Mouse (Mus musculus) urinary bladder, postnatal 14 days (tissue): ENCODE results near the gene Hbb-bs.
"Not testable (repeated sequence)": the region's sequence is repeated elsewhere in the genome, so short reads cannot be mapped to it uniquely, and the experiment has no call there.

Experiments used
- DNase-seq: peaks from one replicate; pipeline ENCODE4 v3.0.0; 2021; ENCODE audit warnings: low spot score

The Hbb-bs gene

GRCm38 (mm10) chr7:103811223-103811845, 16.6 kb downstream of the Hbb-bs start:
- no peak for DNase-seq

DNA sequence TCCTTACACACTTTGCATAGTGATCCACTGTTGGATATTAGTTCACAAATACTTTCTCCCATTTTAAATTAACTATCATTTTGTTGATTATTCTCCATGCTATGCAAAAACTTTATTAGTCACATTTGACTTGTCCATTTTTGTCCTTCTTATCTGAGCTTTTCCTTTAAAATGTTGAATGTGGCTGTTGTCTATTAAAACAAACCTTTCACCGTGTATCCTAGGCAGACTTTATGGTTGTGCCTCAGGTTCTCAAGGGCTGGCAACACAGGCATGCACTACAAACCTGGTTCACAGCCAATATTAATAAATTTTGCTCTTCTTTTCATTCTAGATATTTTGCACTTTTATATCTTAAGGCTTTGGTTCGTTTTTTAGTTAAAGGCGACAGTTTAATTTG, 17.1 kb downstream of the Hbb-bs start:
- DNase-seq, result no peak

GRCm38 (mm10) chr7:103810296-103810695, 17.6 kb downstream of the Hbb-bs start:
- no peak for DNase-seq

DNA sequence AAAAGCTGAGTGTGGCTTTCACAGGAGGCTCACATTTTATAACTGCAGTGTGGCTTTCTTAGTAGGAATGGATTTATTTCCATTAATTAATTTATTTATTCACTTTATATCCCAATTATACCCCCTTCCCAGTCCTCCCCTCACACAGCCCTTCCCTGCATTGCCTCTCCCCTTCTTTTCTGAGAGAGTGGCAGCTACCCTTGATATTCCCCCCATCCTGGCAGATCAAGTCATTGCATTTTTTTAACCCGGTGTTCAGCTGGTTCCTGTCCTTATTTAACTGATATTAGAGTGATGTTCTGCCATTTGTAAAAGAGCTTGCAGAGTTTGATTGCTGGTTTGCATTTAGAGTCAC, 18.1 kb downstream of the Hbb-bs start:
- DNase-seq, result no peak

DNA sequence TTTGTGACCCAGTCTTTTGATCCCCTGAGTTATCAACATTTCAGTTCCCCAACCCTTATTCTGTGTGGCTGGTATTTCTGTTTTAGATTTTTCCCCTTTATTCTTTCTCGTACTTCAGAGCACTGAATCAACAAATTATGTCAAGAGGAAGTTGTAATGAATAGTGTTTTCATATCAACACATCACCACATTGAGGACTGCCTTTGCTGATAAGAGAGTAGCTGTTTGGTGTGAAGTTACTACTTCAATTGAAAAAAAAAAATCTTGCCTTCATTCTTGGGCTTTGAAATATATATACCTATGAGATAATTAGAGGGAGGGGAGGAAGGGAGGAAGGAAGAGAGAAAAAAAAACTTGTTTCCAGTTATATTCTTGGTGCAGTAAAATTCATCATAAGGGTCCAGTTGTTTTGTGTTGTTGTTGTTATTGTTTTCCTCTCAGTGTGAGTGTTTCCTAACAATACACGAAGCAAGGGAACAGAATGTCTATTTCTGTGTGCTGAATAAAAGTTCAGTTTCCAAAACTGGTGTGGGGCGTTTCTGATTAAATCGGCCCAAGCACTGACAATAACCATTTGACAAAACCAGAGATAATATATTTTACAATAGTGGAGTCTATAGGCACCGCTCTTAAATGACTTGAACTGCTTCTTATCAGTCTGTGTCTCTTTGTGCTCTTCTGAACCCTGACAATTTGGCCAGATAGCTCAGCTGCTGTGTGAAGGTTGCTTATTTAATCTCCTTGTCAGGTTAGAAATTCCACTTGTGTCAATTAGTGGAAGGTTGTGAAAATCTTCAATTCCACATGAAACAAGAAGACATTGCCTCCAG, 18.7 kb downstream of the Hbb-bs start:
- no peak for DNase-seq

- DNase-seq, result not testable (repeated sequence)
Measured at GRCm38 (mm10) chr7:103808120-103808519, 19.8 kb downstream of the Hbb-bs start.

DNA sequence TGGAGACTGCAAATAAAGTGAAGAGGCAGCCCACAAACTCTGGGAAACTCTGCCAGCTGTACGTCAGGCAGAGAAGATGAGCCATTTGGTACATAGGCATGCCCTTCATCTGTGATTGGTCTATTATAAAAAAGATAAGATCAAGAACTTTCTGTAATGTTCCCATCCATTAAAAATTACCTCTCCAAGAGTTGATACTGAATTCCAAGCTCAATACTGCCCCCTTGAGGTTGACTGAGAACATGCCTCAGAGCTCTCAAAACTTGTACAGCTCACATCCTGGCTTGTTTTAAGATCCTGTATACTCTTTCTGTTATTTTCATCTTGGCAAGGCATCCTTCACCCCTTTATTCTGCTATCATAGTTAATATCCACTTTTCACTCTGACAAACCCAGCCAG, 21.0 kb downstream of the Hbb-bs start:
- DNase-seq, result no peak

GRCm38 (mm10) chr7:103792669-103793388, 35.1 kb downstream of the Hbb-bs start:
- no peak for DNase-seq

DNA sequence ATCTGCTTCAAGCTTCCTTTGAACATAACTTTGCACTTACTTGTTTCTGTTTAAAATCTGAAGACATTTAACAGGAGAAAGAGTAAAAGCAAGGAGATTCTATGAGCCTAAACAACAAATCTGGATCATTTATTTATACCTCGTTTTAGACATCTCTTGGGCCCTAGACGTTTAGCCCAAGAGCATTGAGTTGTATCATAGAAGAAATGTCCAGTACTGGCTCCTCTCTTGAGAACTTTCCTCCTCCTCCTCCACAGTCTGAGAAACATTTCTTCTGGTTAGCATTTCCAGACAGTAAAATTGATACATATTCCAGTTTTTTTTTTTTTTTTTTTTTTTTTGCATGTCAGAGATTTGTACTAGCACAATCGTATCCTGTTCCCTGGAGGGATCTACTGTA, 36.2 kb downstream of the Hbb-bs start, which contains the start of gene Olfr67:
Gene Olfr67, minus strand, starts transcription at position 101 of the 400 bp plus-strand sequence.
- DNase-seq, result no peak

DNA sequence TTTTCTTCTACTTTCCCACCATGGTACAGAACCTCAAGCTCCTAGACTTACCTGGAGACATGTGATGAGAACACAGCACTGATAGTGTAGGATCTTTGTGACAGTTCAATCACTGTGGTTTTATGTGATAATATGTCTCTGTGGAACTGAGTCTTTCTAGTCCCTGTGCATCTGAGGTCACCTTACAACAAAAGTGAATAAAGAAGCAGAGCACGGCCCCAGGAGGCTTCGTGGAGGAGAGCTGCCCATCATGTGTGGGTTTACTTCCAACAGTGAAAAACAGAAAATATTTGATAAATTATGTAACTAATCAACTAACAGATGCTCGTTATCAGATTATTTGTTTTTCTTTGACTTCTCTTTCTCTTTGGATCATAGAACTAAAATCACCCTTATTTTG, 48.3 kb downstream of the Hbb-bs start, which contains the start of gene Olfr68:
Gene Olfr68, minus strand, starts transcription at position 101 of the 400 bp plus-strand sequence.
- no peak for DNase-seq

- not testable (repeated sequence) for DNase-seq
Measured at GRCm38 (mm10) chr7:103777652-103778051, 50.2 kb downstream of the Hbb-bs start.
